Mouse (Mus musculus) 416B (cell line): ENCODE data around the gene D6Wsu163e.

ENCODE experiments used
- DNase-seq: peaks from one replicate; pipeline ENCODE4 v3.0.0; 2011; ENCODE audit warnings: low read depth

The D6Wsu163e gene

DNA sequence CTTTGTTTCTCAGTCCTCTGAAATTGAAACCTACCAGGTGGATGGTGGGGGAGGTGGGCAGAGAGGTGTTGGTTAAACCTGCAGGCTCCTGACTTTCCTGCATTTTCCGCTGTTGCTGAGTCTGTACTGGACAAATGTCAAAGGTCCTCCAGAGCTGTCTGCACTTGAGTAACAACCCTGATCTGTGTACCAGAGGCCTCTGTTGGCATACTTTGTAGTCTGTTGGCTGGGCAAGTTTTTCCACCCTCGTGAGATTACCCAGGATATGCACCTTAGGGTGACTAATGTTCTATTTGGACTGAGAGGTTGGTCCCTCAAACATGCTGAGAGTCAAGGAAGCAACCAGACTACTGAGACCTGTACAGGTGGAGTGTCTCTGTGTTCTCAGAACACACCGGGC, 66.8 kb downstream of the D6Wsu163e start:
- no peak for DNase-seq

DNA sequence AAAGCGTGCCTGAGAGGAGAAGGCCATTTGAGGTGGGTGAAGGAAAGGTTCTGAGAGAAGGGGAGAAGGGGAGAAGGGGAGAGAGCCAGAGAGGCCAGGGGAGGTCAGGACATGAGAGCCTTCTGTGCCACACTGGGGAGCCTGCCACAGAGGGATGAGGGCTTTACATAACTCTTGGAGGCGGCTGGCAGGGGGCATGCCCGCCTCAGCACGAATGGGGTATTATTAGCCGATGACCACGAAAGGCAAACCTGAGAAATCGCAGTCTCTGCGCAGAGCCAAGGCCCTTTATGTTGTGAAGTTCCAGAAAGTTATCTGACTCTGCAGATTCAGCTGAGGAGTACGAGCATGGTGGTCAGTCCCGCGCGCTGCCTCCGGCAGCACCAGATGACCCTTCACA, 70.3 kb downstream of the D6Wsu163e start:
- DNase-seq = no peak

DNA sequence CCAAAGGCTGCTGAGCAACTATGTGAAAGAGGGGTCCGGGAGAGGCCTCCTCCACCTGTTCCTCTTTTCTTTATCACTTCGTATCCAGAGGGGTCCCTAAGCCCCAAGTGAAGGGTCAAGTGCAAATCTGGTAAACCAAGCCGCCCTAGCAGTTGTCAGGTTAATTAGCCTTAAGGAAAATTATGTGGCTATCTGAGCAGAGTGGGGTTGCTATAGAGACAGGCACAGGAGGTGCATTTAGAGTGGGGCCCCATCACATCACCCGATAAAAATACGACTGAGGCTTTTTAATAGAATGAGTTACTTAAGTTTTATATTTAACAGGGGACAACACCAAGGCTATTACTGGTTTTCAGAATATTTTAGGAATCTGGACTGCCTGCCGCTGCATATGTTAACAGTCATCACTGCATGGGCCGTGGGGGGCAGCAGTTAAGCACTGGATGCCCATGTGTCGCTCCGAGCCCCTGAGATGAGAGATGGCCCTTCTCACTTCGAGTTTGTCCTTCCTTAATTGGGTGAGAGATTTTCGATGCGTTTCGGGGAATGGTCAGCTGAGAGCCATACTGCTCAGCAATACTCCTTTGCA, 72.3 kb downstream of the D6Wsu163e start:
- DNase-seq = no peak

DNA sequence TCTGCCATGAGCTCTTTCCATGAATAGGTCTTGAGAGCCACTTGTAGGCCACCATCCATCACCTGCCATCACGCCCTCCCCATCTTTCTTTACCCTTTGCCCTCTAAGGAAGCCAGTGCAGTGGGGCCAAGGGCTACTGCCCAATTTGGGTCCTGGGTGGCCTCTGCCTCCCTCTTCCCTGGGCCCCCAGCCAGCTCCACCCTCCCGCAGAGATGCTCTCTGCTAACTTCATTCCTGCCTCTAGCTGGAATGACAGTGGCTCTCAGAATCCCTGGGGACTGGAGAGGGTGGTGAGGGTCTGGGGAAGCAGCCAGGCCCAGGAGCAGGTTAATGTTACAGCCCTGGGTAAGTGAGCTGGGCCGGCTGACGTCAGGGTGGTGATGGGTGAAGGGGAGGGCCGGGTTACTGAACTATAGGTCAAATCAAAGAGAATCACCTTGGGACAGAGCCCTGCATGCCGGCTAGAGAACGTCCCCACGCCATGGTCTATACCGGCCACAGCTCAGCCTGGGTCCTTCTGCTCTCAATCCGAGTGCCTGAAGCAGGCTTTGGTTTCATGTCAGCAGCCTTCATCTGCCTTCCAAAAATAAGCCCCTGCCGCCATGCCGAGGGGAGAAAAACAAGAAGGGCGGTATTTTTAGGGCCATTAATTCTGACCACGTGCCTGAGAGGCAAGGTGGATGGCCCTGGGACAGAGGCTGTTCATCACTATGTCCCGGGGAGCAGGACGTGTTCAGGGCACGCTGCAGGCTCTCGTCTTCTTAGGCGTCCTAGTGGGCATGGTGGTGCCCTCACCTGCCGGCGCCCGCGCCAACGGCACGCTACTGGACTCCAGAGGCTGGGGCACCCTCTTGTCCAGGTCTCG, 75.4 kb downstream of the D6Wsu163e start, which contains the start of gene Fgf6:
Fgf6 (plus strand) TSS at position 681 of the 865 bp plus-strand sequence.
- DNase-seq = no peak

DNA sequence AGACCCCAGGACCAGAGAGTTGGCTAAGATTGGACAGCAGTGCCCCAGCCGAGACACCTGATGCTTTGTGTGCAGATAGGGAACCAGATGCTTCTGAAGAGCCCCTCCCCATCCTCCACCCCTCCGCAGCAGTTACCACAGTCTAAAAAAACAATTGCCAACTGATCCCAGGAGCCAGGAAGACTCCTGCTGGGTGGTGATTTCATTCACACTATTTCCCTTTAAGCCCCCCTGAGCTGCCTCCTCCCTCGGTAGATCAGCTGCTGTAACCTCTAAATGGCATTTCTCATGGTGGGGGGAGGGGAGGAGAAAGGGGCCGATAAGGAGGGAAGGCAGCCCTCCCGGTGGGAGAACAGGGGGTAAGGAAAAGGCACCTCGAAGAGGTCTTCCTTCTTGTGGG, 79.5 kb downstream of the D6Wsu163e start:
- DNase-seq = no peak

DNA sequence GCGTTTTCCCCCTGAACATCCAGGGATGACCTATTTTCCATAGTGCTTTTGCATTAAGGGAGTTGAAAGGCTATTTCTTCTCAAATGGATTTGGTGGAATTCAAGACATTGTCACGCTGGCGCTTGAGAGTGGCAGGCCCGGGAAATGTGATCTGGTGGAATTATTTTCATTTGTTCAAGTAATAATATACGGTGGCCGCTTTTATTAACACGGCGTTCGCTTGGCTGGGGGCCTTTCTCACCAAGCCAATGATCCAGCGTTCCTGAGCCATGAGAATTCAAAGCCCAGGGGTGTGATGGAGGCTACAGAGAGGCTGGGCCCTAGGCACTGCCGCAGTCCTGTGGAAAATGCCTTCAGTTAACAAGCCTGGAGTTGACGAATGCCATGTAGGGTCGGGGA, 80.7 kb downstream of the D6Wsu163e start:
- DNase-seq = no peak

DNA sequence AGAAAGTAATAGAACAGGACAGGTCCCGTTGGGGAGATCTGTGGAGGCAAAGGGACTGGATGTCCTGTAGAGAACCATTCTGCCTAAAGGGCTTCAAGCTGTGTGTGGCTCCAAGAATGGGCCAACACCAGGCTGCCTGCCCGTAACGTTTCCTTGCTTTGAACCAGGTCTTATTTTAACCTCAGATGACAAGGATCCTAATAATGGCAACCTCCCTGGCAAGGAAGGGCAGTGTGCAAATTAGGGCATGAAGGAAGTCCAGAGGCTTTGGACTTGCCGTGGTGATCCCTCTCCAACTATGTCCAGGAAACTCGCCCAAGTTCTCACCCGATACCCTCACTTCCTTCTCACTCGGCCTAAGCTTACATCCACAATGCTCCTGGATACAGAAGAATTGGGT, 85.1 kb downstream of the D6Wsu163e start:
- DNase-seq = no peak
